Mouse (Mus musculus) lung, embryonic 15.5 days (tissue): Measurements from ENCODE around the gene Shd. TPM values are rescaled to one million over a fixed set of nuclear protein-coding genes. Genes with fewer than 3 reads are reported as not detected.

Experiments used
- ATAC-seq: fragments of 200-750 bp; cut with Nextera tagmentation; 2 replicates; pipeline ENCODE4 v1.8.0; 2017; ENCODE audit warnings: moderate number of reproducible peaks, borderline replicate concordance; ENCODE audit not compliant: low FRiP score, low TSS enrichment; ENCODE audit errors: extremely low read depth
- H3K27ac ChIP-seq: fragments of 300-500 bp; sonication (generic); 2 replicates; pipeline ENCODE4 v1.5.1; 2015; ENCODE audit warnings: moderate library complexity, mild to moderate bottlenecking, inconsistent platforms
- H3K27me3 ChIP-seq: fragments of 300-500 bp; sonication (generic); 2 replicates; pipeline ENCODE4 v1.6.1; 2015; ENCODE audit warnings: inconsistent platforms
- H3K36me3 ChIP-seq: fragments of 300-500 bp; sonication (generic); 2 replicates; pipeline ENCODE4 v1.6.1; 2015; ENCODE audit warnings: inconsistent platforms
- H3K4me1 ChIP-seq: fragments of 300-500 bp; sonication (generic); 2 replicates; pipeline ENCODE4 v1.6.1; 2015; ENCODE audit warnings: inconsistent platforms
- H3K4me2 ChIP-seq: fragments of 300-500 bp; sonication (generic); 2 replicates; pipeline ENCODE4 v1.6.1; 2015; ENCODE audit warnings: inconsistent platforms, mild to moderate bottlenecking, moderate library complexity
- H3K4me3 ChIP-seq: fragments of 300-500 bp; sonication (generic); 2 replicates; pipeline ENCODE4 v1.5.1; 2015; ENCODE audit warnings: mild to moderate bottlenecking, inconsistent platforms
- H3K9ac ChIP-seq: fragments of 300-500 bp; sonication (generic); 2 replicates; pipeline ENCODE4 v1.6.1; 2015; ENCODE audit warnings: inconsistent platforms
- H3K9me3 ChIP-seq: fragments of 300-500 bp; sonication (generic); 2 replicates; pipeline ENCODE4 v1.6.1; 2016; ENCODE audit warnings: inconsistent platforms
- WGBS: fragments of 180-500 bp; shearing (Covaris S2); methylation state at CpG from one replicate; pipeline ENCODE4 v1.1.7; 2015; 5-methylcytosine and 5-hydroxymethylcytosine counted together
- polyA plus RNA-seq: library from polyadenylated mRNA; unstranded; fragments of >200 nt; fragmentation: Nextera tagmentation; extraction: Ambion mirVana; gene quantifications from 2 replicates; pipeline ENCODE4 v1.2.1, GENCODE M21; 2015

The Shd gene
- polyA plus RNA-seq, 1 experiment from 2014 or later: 6.7 TPM

- H3K36me3 ChIP-seq: no peaks in the 10 kb centered on the region
- no peak within 1 kb of the TSS for H3K27ac ChIP-seq
- no peak within 1 kb of the TSS for H3K4me2 ChIP-seq
- WGBS: 66% methylated on average over 6 of the region's 6 CpGs
- H3K4me1 ChIP-seq: peaks cover 15% of the 10 kb centered on the region
- no peak within 1 kb of the TSS for H3K9ac ChIP-seq
- no peak for ATAC-seq
- H3K4me3 ChIP-seq: no peak within 1 kb of the TSS
- H3K9me3 ChIP-seq: no peaks in the 10 kb centered on the region
- H3K27me3 ChIP-seq: peaks cover 12% of the 10 kb centered on the region
These were observed 17.7 kb upstream of the Shd start, which contains the start of gene Ebi3 for GRCm38 (mm10) chr17:55952447-55953027. Gene Ebi3 (plus strand): TSS chr17:55952640.

- no peak overlapping the region for H3K4me2 ChIP-seq
- peaks cover 12% of the 10 kb centered on the region for H3K27me3 ChIP-seq
- no peak overlapping the region for H3K9ac ChIP-seq
- H3K27ac ChIP-seq: no peak overlapping the region
- no peak for ATAC-seq
- no peaks in the 10 kb centered on the region for H3K36me3 ChIP-seq
- H3K4me1 ChIP-seq: peaks cover 23% of the 10 kb centered on the region
- H3K4me3 ChIP-seq: no peak overlapping the region
- no peaks in the 10 kb centered on the region for H3K9me3 ChIP-seq
- 72% methylated on average over 6 of the region's 6 CpGs for WGBS
These were observed 16.5 kb upstream of the Shd start for GRCm38 (mm10) chr17:55953751-55954150.

GRCm38 (mm10) chr17:55954229-55954628 lies 16.0 kb upstream of the Shd start:
- H3K36me3 ChIP-seq: no peaks in the 10 kb centered on the region
- H3K27ac ChIP-seq: no peak overlapping the region
- H3K4me2 ChIP-seq: no peak overlapping the region
- no peak overlapping the region for H3K4me3 ChIP-seq
- H3K9me3 ChIP-seq: no peaks in the 10 kb centered on the region
- peaks cover 23% of the 10 kb centered on the region for H3K4me1 ChIP-seq
- no peak overlapping the region for H3K9ac ChIP-seq
- peaks cover 12% of the 10 kb centered on the region for H3K27me3 ChIP-seq
- no peak for ATAC-seq
- WGBS: 34% methylated on average over 16 of the region's 16 CpGs

GRCm38 (mm10) chr17:55956129-55956528 lies 14.1 kb upstream of the Shd start:
- Histone ChIP-seq H3K4me2 (peak overlapping the region; percentile 68), H3K4me3 (peak overlapping the region; percentile 44), H3K9ac (0 out of 2 replicates have a peak overlapping the region, but pooled peaks have one; percentile 15), H3K4me1 (peaks cover 31% of the 10 kb centered on the region), H3K27me3 (peaks cover 12% of the 10 kb centered on the region), H3K27ac (0 out of 2 replicates have a peak overlapping the region, but pooled peaks have one; percentile 8), H3K9me3 (no peaks in the 10 kb centered on the region), H3K36me3 (no peaks in the 10 kb centered on the region)
- 3% methylated on average over 25 of the region's 26 CpGs for WGBS
- 0 out of 2 replicates have a peak, but pooled peaks have one; percentile 20 for ATAC-seq

GRCm38 (mm10) chr17:55956591-55956990 lies 13.7 kb upstream of the Shd start:
- 33% methylated on average over 6 of the region's 6 CpGs for WGBS
- no peaks in the 10 kb centered on the region for H3K9me3 ChIP-seq
- H3K27ac ChIP-seq: no peak overlapping the region

GRCm38 (mm10) chr17:55957168-55957567 lies 13.1 kb upstream of the Shd start:
- no peak for ATAC-seq
- Histone ChIP-seq H3K4me3 (no peak overlapping the region), H3K4me1 (peaks cover 31% of the 10 kb centered on the region), H3K9ac (no peak overlapping the region), H3K27ac (no peak overlapping the region), H3K4me2 (no peak overlapping the region), H3K27me3 (peaks cover 12% of the 10 kb centered on the region), H3K36me3 (peaks cover 8% of the 10 kb centered on the region), H3K9me3 (no peaks in the 10 kb centered on the region)
- WGBS: 9% methylated on average over 9 of the region's 9 CpGs

More at GRCm38 (mm10) chr17:55956591-55956990, 13.7 kb upstream of the Shd start:
- Histone ChIP-seq H3K4me3 (peak overlapping the region; percentile 44), H3K4me2 (peak overlapping the region; percentile 68), H3K36me3 (peaks cover 3% of the 10 kb centered on the region), H3K4me1 (peaks cover 31% of the 10 kb centered on the region), H3K27me3 (peaks cover 12% of the 10 kb centered on the region), H3K9ac (no peak overlapping the region)
- ATAC-seq: no peak

- peaks cover 31% of the 10 kb centered on the region for H3K4me1 ChIP-seq
These were observed 12.3 kb upstream of the Shd start for GRCm38 (mm10) chr17:55957726-55958583.

DNA sequence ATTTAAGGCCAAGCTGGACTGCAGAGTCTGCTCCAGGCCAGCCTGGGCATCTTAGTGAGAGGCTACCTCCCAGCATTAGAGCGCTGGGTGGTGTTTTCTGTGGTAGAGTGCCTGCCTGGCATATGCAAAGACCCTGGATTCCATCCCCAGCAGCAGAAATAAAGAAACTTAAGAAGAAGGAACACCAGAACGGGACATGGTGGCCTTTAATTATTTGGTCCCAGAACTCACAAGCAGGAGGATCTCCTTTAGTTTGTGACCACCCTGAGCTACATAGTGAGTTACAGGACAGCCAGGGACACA lies 11.7 kb upstream of the Shd start:
- Histone ChIP-seq H3K27ac (peak overlapping the region; percentile 99), H3K9ac (peak overlapping the region; percentile 53), H3K36me3 (peaks cover 11% of the 10 kb centered on the region), H3K27me3 (peaks cover 7% of the 10 kb centered on the region; the same call in 1 of the 2 replicates), H3K4me3 (peak overlapping the region; percentile 61), H3K4me2 (peak overlapping the region; percentile 75), H3K4me1 (peaks cover 31% of the 10 kb centered on the region), H3K9me3 (no peaks in the 10 kb centered on the region)
- ATAC-seq: no peak
- WGBS: 32% methylated on average over 2 of the region's 2 CpGs

More at GRCm38 (mm10) chr17:55957726-55958583, 12.3 kb upstream of the Shd start:
- no peak for ATAC-seq
- Histone ChIP-seq H3K36me3 (peaks cover 11% of the 10 kb centered on the region), H3K27ac (peak overlapping the region; percentile 99), H3K4me2 (peak overlapping the region; percentile 75), H3K4me3 (peak overlapping the region; percentile 61), H3K27me3 (peaks cover 7% of the 10 kb centered on the region), H3K9me3 (no peaks in the 10 kb centered on the region), H3K9ac (peak overlapping the region; percentile 53)
- WGBS: 72% methylated on average over 13 of the region's 13 CpGs

GRCm38 (mm10) chr17:55958918-55959728 lies 11.1 kb upstream of the Shd start, which contains the start of gene Yju2:
Gene Yju2 (plus strand): TSS chr17:55959099.
- peaks cover 7% of the 10 kb centered on the region; the same call in 1 of the 2 replicates for H3K27me3 ChIP-seq
- H3K9me3 ChIP-seq: no peaks in the 10 kb centered on the region
- peak within 1 kb of the TSS; percentile 75 for H3K4me2 ChIP-seq
- ATAC-seq: peak; percentile 91
- peak within 1 kb of the TSS; percentile 99 for H3K27ac ChIP-seq
- peak within 1 kb of the TSS; percentile 57 for H3K9ac ChIP-seq
- WGBS: under 1% methylated on average over 43 of the region's 46 CpGs
- H3K4me1 ChIP-seq: peaks cover 31% of the 10 kb centered on the region
- peaks cover 11% of the 10 kb centered on the region for H3K36me3 ChIP-seq
- H3K4me3 ChIP-seq: peak within 1 kb of the TSS; percentile 61

- Histone ChIP-seq H3K9me3 (no peaks in the 10 kb centered on the region), H3K4me2 (peak overlapping the region; percentile 66), H3K4me1 (peaks cover 31% of the 10 kb centered on the region), H3K4me3 (peak overlapping the region; percentile 61), H3K9ac (peak overlapping the region; percentile 39; the same call in 1 of the 2 replicates), H3K36me3 (peaks cover 20% of the 10 kb centered on the region), H3K27ac (peak overlapping the region; percentile 99; the same call in 1 of the 2 replicates), H3K27me3 (peaks cover 3% of the 10 kb centered on the region; the same call in 1 of the 2 replicates)
- ATAC-seq: no peak
- 71% methylated on average over 10 of the region's 10 CpGs for WGBS
These were observed 10.1 kb upstream of the Shd start for GRCm38 (mm10) chr17:55959946-55960740.

DNA sequence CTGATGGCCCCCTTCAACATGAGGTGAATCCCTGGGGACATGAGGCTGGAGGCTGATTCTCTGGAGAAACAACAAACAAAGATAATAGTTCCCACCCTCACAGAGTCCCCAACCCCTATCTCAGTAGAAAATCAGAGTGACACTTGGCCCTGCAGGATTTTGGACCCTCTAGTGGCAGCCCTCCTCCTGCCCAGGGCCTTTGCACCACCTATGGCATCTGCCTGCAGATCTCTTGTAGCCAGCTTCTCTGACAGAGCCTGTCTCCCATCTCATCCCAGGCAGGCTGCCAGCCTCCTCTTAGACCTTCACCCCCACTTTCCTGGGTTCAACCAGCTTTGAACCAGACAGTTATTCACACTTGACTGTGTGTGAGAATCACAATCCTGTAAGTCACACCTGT lies 9.5 kb upstream of the Shd start:
- Histone ChIP-seq H3K9me3 (no peaks in the 10 kb centered on the region), H3K4me1 (peaks cover 31% of the 10 kb centered on the region), H3K27ac (no peak overlapping the region), H3K9ac (no peak overlapping the region), H3K4me2 (no peak overlapping the region), H3K4me3 (no peak overlapping the region), H3K36me3 (peaks cover 24% of the 10 kb centered on the region), H3K27me3 (no peaks in the 10 kb centered on the region)
- ATAC-seq: no peak
